Mouse (Mus musculus) midbrain, embryonic 14.5 days (tissue): Measurements from ENCODE around the gene Masp1. TPM values are rescaled to one million over a fixed set of nuclear protein-coding genes. Genes with fewer than 3 reads are reported as not detected.

ENCODE experiments used
- ATAC-seq: fragments of 200-750 bp; cut with Nextera tagmentation; 2 replicates; pipeline ENCODE4 v1.8.0; 2017; ENCODE audit warnings: moderate number of reproducible peaks, moderate library complexity; ENCODE audit not compliant: low FRiP score, low TSS enrichment
- DNase-seq: peaks from one replicate; pipeline ENCODE4 v3.0.0-alpha.2; 2015
- H3K27ac ChIP-seq: fragments of 300-500 bp; sonication (generic); replicated peaks from 2 replicates; pipeline ENCODE4 v1.5.1; 2014; ENCODE audit warnings: mild to moderate bottlenecking, low read depth, low read length, moderate library complexity
- H3K27me3 ChIP-seq: fragments of 300-500 bp; sonication (generic); 2 replicates; pipeline ENCODE4 v1.6.1; 2014; ENCODE audit warnings: low read length, control low read depth, mixed read lengths; ENCODE audit not compliant: control insufficient read depth, insufficient read depth
- H3K36me3 ChIP-seq: fragments of 300-500 bp; sonication (generic); 2 replicates; pipeline ENCODE4 v1.6.1; 2014; ENCODE audit warnings: low read length, control low read depth; ENCODE audit not compliant: control insufficient read depth, insufficient read depth
- H3K4me1 ChIP-seq: fragments of 300-500 bp; sonication (generic); 2 replicates; pipeline ENCODE4 v1.6.1; 2014; ENCODE audit warnings: mild to moderate bottlenecking, antibody characterized with exemption, low read length, control low read depth; ENCODE audit not compliant: control insufficient read depth, insufficient read depth
- H3K4me2 ChIP-seq: fragments of 300-500 bp; sonication (generic); 2 replicates; pipeline ENCODE4 v1.6.1; 2014; ENCODE audit warnings: mild to moderate bottlenecking, low read length, moderate library complexity
- H3K4me3 ChIP-seq: fragments of 300-500 bp; sonication (generic); replicated peaks from 2 replicates; pipeline ENCODE4 v1.5.1; 2014; ENCODE audit warnings: low read depth, low read length
- H3K9ac ChIP-seq: fragments of 300-500 bp; sonication (generic); replicated peaks from 2 replicates; pipeline ENCODE4 v1.6.1; 2014; ENCODE audit warnings: mild to moderate bottlenecking, low read length, moderate library complexity
- H3K9me3 ChIP-seq: fragments of 300-500 bp; sonication (generic); 2 replicates; pipeline ENCODE4 v1.6.1; 2016; ENCODE audit warnings: low read length, control low read depth, mixed read lengths; ENCODE audit not compliant: control insufficient read depth
- WGBS: fragments of 180-500 bp; shearing (Covaris S2); extraction: QIAGEN DNeasy Blood & Tissue Kit; methylation state at CpG from one replicate; pipeline ENCODE4 v1.1.7; 2014; 5-methylcytosine and 5-hydroxymethylcytosine counted together
- polyA plus RNA-seq: library from polyadenylated mRNA; unstranded; fragments of >200 nt; fragmentation: Nextera tagmentation; extraction: Ambion mirVana; gene quantifications from 2 replicates; pipeline ENCODE4 v1.2.1, GENCODE M21; 2014

The Masp1 gene
- polyA plus RNA-seq, 1 experiment from 2014 or later, result 38.1 TPM

GRCm38 (mm10) chr16:23458906-23459588, 61.6 kb downstream of the Masp1 start:
- Histone ChIP-seq H3K27ac (no peak overlapping the region), H3K4me1 (no peaks in the 10 kb centered on the region), H3K9ac (no peak overlapping the region), H3K27me3 (no peaks in the 10 kb centered on the region), H3K4me3 (no peak overlapping the region), H3K36me3 (no peaks in the 10 kb centered on the region), H3K9me3 (no peaks in the 10 kb centered on the region), H3K4me2 (no peak overlapping the region)
- WGBS, result 45% methylated on average over 7 of the region's 7 CpGs
- DNase-seq (peak; percentile 6), ATAC-seq (no peak)

GRCm38 (mm10) chr16:23457338-23457737, 63.3 kb downstream of the Masp1 start:
- ATAC-seq (no peak), DNase-seq (no peak)
- Histone ChIP-seq H3K27ac (no peak overlapping the region), H3K27me3 (no peaks in the 10 kb centered on the region), H3K9ac (no peak overlapping the region), H3K4me2 (no peak overlapping the region), H3K4me3 (no peak overlapping the region), H3K36me3 (no peaks in the 10 kb centered on the region), H3K4me1 (no peaks in the 10 kb centered on the region), H3K9me3 (no peaks in the 10 kb centered on the region)
- WGBS, result 96% methylated on average over 5 of the region's 5 CpGs

GRCm38 (mm10) chr16:23456534-23456933, 64.1 kb downstream of the Masp1 start:
- Histone ChIP-seq H3K36me3 (no peaks in the 10 kb centered on the region), H3K4me3 (no peak overlapping the region), H3K9ac (no peak overlapping the region), H3K4me2 (no peak overlapping the region), H3K27me3 (no peaks in the 10 kb centered on the region), H3K9me3 (no peaks in the 10 kb centered on the region), H3K4me1 (no peaks in the 10 kb centered on the region), H3K27ac (no peak overlapping the region)
- ATAC-seq, result no peak
- DNase-seq, result no peak
- 81% methylated on average over 3 of the region's 3 CpGs for WGBS

- Histone ChIP-seq H3K27me3 (no peaks in the 10 kb centered on the region), H3K4me1 (no peaks in the 10 kb centered on the region), H3K36me3 (no peaks in the 10 kb centered on the region), H3K4me3 (no peak overlapping the region), H3K9me3 (no peaks in the 10 kb centered on the region), H3K27ac (no peak overlapping the region), H3K9ac (no peak overlapping the region), H3K4me2 (no peak overlapping the region)
- ATAC-seq (no peak), DNase-seq (no peak)
- 85% methylated on average over 6 of the region's 6 CpGs for WGBS
These were observed 66.2 kb downstream of the Masp1 start for GRCm38 (mm10) chr16:23454376-23454775.

GRCm38 (mm10) chr16:23452476-23452875, 68.1 kb downstream of the Masp1 start:
- H3K9ac ChIP-seq, result no peak overlapping the region
- no peak overlapping the region for H3K4me3 ChIP-seq
- H3K27me3 ChIP-seq, result no peaks in the 10 kb centered on the region
- no peaks in the 10 kb centered on the region for H3K9me3 ChIP-seq
- no peaks in the 10 kb centered on the region for H3K4me1 ChIP-seq
- WGBS, result 10% methylated on average over 3 of the region's 3 CpGs
- ATAC-seq (peak; percentile 57; the same call in 1 of the 2 replicates), DNase-seq (peak; percentile 87)
- H3K27ac ChIP-seq, result no peak overlapping the region
- H3K4me2 ChIP-seq, result no peak overlapping the region
- H3K36me3 ChIP-seq, result no peaks in the 10 kb centered on the region

- Histone ChIP-seq H3K27ac (no peak overlapping the region), H3K9ac (no peak overlapping the region), H3K4me1 (no peaks in the 10 kb centered on the region), H3K4me3 (no peak overlapping the region), H3K36me3 (no peaks in the 10 kb centered on the region), H3K4me2 (no peak overlapping the region), H3K27me3 (no peaks in the 10 kb centered on the region), H3K9me3 (no peaks in the 10 kb centered on the region)
- no peak for ATAC-seq
- 86% methylated on average over 4 of the region's 4 CpGs for WGBS
- DNase-seq, result no peak
These were observed 69.8 kb downstream of the Masp1 start for GRCm38 (mm10) chr16:23450816-23451215.

- no peak overlapping the region for H3K4me2 ChIP-seq
- WGBS, result 92% methylated on average over 2 of the region's 2 CpGs
- no peak overlapping the region for H3K4me3 ChIP-seq
- H3K4me1 ChIP-seq, result no peaks in the 10 kb centered on the region
- no peak for ATAC-seq
- H3K9ac ChIP-seq, result no peak overlapping the region
- H3K27me3 ChIP-seq, result no peaks in the 10 kb centered on the region
- H3K36me3 ChIP-seq, result no peaks in the 10 kb centered on the region
- no peak for DNase-seq
- no peak overlapping the region for H3K27ac ChIP-seq
- no peaks in the 10 kb centered on the region for H3K9me3 ChIP-seq
These were observed 70.7 kb downstream of the Masp1 start for GRCm38 (mm10) chr16:23449946-23450345.

- H3K4me3 ChIP-seq, result no peak overlapping the region
- H3K4me2 ChIP-seq, result no peak overlapping the region
- no peaks in the 10 kb centered on the region for H3K36me3 ChIP-seq
- DNase-seq (no peak), ATAC-seq (no peak)
- H3K9me3 ChIP-seq, result no peaks in the 10 kb centered on the region
- no peak overlapping the region for H3K9ac ChIP-seq
- H3K27ac ChIP-seq, result no peak overlapping the region
- 86% methylated on average over 4 of the region's 4 CpGs for WGBS
- H3K4me1 ChIP-seq, result no peaks in the 10 kb centered on the region
- H3K27me3 ChIP-seq, result no peaks in the 10 kb centered on the region
These were observed 76.4 kb downstream of the Masp1 start for GRCm38 (mm10) chr16:23444231-23444630.

- no peak overlapping the region for H3K4me2 ChIP-seq
- H3K9ac ChIP-seq, result no peak overlapping the region
- WGBS, result 79% methylated on average over 12 of the region's 12 CpGs
- no peaks in the 10 kb centered on the region for H3K27me3 ChIP-seq
- no peaks in the 10 kb centered on the region for H3K9me3 ChIP-seq
- no peaks in the 10 kb centered on the region for H3K4me1 ChIP-seq
- no peak overlapping the region for H3K27ac ChIP-seq
- DNase-seq, result no peak
- no peak for ATAC-seq
- no peak overlapping the region for H3K4me3 ChIP-seq
- no peaks in the 10 kb centered on the region for H3K36me3 ChIP-seq
These were observed 83.0 kb downstream of the Masp1 start for GRCm38 (mm10) chr16:23437404-23438166.
